Mouse (Mus musculus) right cerebral cortex, postnatal 4 days (tissue): ENCODE data around the gene Ltc4s.

Experiments
- DNase-seq: peaks from one replicate; pipeline ENCODE4 v3.0.0-alpha.2; 2022

Gene Ltc4s

GRCm38 (mm10) chr11:50222559-50223276 lies 15.7 kb downstream of the Ltc4s start:
- DNase-seq = no peak

- DNase-seq = no peak
Measured at GRCm38 (mm10) chr11:50219833-50220232, 18.6 kb downstream of the Ltc4s start.

- no peak for DNase-seq
Measured at GRCm38 (mm10) chr11:50217811-50218210, 20.6 kb downstream of the Ltc4s start.

GRCm38 (mm10) chr11:50216724-50217366 lies 21.6 kb downstream of the Ltc4s start:
- DNase-seq = no peak

- DNase-seq = no peak
Measured at GRCm38 (mm10) chr11:50215633-50216032, 22.8 kb downstream of the Ltc4s start.

GRCm38 (mm10) chr11:50214631-50215030 lies 23.8 kb downstream of the Ltc4s start:
- no peak for DNase-seq

GRCm38 (mm10) chr11:50212848-50213758 lies 25.3 kb downstream of the Ltc4s start:
- DNase-seq = no peak

- no peak for DNase-seq
Measured at GRCm38 (mm10) chr11:50212060-50212739, 26.2 kb downstream of the Ltc4s start.

GRCm38 (mm10) chr11:50211322-50212059 lies 26.9 kb downstream of the Ltc4s start:
- no peak for DNase-seq

- peak; percentile 78 for DNase-seq
Measured at GRCm38 (mm10) chr11:50210505-50211151, 27.8 kb downstream of the Ltc4s start, which contains the start of the genes Sqstm1 and Mgat4b. Gene Sqstm1 (minus strand): TSS chr11:50210827. Gene Mgat4b (plus strand): TSS chr11:50210890.

- peak; percentile 93 for DNase-seq
Measured at GRCm38 (mm10) chr11:50210101-50210504, 28.3 kb downstream of the Ltc4s start.

- no peak for DNase-seq
Measured at GRCm38 (mm10) chr11:50208039-50208438, 30.4 kb downstream of the Ltc4s start.

GRCm38 (mm10) chr11:50207344-50207743 lies 31.1 kb downstream of the Ltc4s start:
- no peak for DNase-seq

- DNase-seq = no peak
Measured at GRCm38 (mm10) chr11:50206037-50206436, 32.4 kb downstream of the Ltc4s start.

- no peak for DNase-seq
Measured at GRCm38 (mm10) chr11:50205434-50205833, 33.0 kb downstream of the Ltc4s start.

- DNase-seq = no peak
Measured at GRCm38 (mm10) chr11:50203302-50203827, 35.1 kb downstream of the Ltc4s start.

- DNase-seq = no peak
Measured at GRCm38 (mm10) chr11:50201590-50201989, 36.8 kb downstream of the Ltc4s start.

GRCm38 (mm10) chr11:50200613-50201012 lies 37.8 kb downstream of the Ltc4s start:
- DNase-seq = no peak

GRCm38 (mm10) chr11:50198916-50199315 lies 39.5 kb downstream of the Ltc4s start:
- DNase-seq = no peak

GRCm38 (mm10) chr11:50198219-50198846 lies 40.1 kb downstream of the Ltc4s start:
- no peak for DNase-seq

- DNase-seq = no peak
Measured at GRCm38 (mm10) chr11:50197500-50197899, 40.9 kb downstream of the Ltc4s start.
